Mouse (Mus musculus): ENCODE data around the gene Zfp830.

GRCm38 (mm10) chr11:82763742-82764437, at the start of gene Zfp830, which contains the start of gene Cct6b:
- TF ChIP-seq CTCF (IDR thresholded peaks at IDR 0.05; ENCODE audit: low read depth) (no peak), EP300 (IDR thresholded peaks at IDR 0.05; ENCODE audit: low read depth) (no peak)
